Mouse (Mus musculus) gonadal fat pad, adult 2 months (tissue): Measurements from ENCODE around the gene Cwc15. TPM values are rescaled to one million over a fixed set of nuclear protein-coding genes. Genes with fewer than 3 reads are reported as not detected.

Source experiments
- DNase-seq: peaks from one replicate; pipeline ENCODE4 v3.0.0-alpha.2; 2012; ENCODE audit warnings: low read depth
- polyA plus RNA-seq: library from polyadenylated mRNA; depleted of rRNA; stranded (reverse); fragments of >200 nt; gene quantifications from 2 replicates; pipeline ENCODE4 v1.2.3, GENCODE M21; 2012; rRNA removed

Gene Cwc15
- polyA plus RNA-seq, 1 experiment: 19.1 TPM

DNA sequence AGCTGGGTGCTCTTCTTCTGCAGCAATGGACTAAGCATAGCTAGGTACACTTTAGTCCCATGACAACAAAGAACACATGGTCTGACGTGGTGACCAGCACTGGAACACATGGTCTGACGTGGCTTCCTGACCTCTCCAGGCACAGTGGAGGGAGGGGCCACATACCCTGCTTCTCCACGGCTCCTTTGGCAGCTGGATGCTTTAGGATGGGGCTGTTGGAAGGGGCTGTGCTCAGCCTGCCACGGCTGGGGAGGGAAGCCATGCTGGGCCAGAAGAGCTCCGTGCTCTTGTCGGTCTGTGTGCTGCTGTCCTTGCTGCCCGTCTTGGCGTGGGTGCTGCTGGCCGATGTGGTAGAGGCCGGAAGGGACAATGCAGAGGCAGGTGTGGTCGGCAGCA, 47.9 kb downstream of the Cwc15 start:
- DNase-seq: no peak

DNA sequence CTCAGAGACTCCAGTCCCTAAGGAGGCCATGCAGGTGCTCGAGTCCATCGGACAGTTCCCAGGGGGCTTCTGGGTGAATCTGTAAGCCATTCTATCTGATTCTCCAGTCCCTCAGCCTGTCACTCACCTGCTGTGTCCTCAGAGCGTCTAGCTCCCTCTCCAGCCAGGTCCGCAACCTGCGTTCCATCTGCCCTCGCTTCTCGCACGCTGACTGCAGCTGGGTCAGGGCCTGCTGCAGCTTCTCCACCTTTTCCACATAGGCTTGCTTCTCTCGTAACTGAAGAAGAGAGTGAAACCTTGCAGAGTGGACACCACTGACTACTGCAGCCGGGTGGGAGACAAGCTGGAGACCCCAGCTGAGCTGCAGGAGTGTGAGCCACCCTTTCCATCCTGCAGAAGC, 57.9 kb downstream of the Cwc15 start:
- no peak for DNase-seq

DNA sequence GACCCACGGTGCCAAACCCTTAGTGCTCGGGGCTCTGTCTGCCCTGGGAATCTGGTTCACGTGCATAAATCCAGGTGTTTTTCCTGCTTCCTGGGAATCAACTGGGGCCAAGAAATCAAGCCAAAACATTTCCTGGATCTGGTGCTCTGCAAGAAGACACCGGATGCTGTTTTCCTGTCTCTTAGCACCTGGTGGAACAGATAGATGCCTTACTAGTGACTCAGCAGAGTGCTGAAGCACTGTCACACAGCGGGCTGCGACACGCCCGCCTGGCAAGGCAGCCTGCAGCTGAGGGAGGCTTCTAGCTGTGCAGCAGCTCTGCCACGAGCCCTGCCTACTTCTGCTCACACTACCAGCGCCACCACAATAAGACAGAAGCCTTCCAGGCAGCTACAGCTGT, 59.0 kb downstream of the Cwc15 start:
- DNase-seq: peak; percentile 72

DNA sequence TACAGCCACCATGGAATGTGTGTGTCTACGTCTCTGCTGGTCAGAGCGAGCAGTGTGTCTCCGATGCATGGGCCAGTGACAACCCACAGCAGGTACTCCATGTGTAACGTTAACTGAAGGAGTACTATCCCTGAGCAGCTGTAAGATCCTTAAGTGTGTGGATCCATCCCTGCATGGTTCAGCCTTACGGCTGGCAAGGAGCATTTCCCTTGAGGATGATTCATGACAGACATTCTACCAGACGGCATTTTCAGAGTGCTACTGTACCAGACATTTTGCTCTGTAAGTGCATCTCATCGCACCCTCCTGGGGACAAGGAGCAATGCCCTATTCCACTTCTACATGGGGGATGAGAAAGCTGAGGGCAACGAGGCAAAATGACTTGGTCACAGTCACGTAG, 59.6 kb downstream of the Cwc15 start:
- DNase-seq: no peak

Other genes with a start within 250 kb of the Cwc15 start
- gene Sesn3, start 225.6 kb upstream of the Cwc15 start, polyA plus RNA-seq: 7.4 and 12.3 TPM in 2 replicates
- gene Endod1, start 119.1 kb upstream of the Cwc15 start, polyA plus RNA-seq: 67.7 and 114 TPM in 2 replicates
- 0.49 and 0.55 TPM in 2 replicates for gene Kdm4d, start 135 bp upstream of the Cwc15 start, polyA plus RNA-seq
- gene Amotl1, start 144.4 kb downstream of the Cwc15 start, polyA plus RNA-seq: 39.4 and 42.4 TPM in 2 replicates
- 7.1 and 7.4 TPM in 2 replicates for gene Piwil4, start 240.1 kb downstream of the Cwc15 start, polyA plus RNA-seq